Mouse (Mus musculus) gastrocnemius, postnatal 10 days (tissue): ENCODE measurements around the gene Olfr849. TPM values are rescaled to one million over a fixed set of nuclear protein-coding genes. Genes with fewer than 3 reads are reported as not detected.

Experiments
- DNase-seq: peaks from one replicate; pipeline ENCODE4 v3.0.0; 2021; ENCODE audit warnings: mixed read lengths
- long read RNA-seq, 2 experiments: library from polyadenylated mRNA; stranded (forward); transcript quantifications; one replicate each; pipeline ENCODE4 v2.0.0; 2021
- total RNA-seq, 2 experiments: library from RNA; stranded (reverse); gene quantifications; 2 replicates each; pipeline ENCODE4 v1.2.3; 2021

The Olfr849 gene
- total RNA-seq: not detected
- long read RNA-seq, experiment 1: 0 reads
- long read RNA-seq, experiment 2: 0 reads

- DNase-seq: no peak
Measured at GRCm38 (mm10) chr9:19439966-19440365, at the start of gene Olfr849. Olfr849 (plus strand) TSS chr9:19440266.

GRCm38 (mm10) chr9:19478148-19478547 lies 38.1 kb downstream of the Olfr849 start, which contains the start of gene Olfr850:
Olfr850 (minus strand) TSS chr9:19478248.
- no peak for DNase-seq

- no peak for DNase-seq
Measured at GRCm38 (mm10) chr9:19492995-19493394, 52.9 kb downstream of the Olfr849 start, which contains the start of gene Olfr851. Olfr851 (plus strand) TSS chr9:19493295.

Other genes starting within 250 kb of the Olfr849 start
- not detected for gene Olfr843, start 188.3 kb upstream of the Olfr849 start, total RNA-seq
- gene Olfr844, start 123.9 kb upstream of the Olfr849 start, total RNA-seq: not detected
- not detected for gene Olfr845, start 103.8 kb upstream of the Olfr849 start, total RNA-seq
- not detected for gene Olfr846, start 76.3 kb upstream of the Olfr849 start, total RNA-seq
- not detected for gene Olfr847, start 61.6 kb upstream of the Olfr849 start, total RNA-seq
- gene Olfr850, start 38.0 kb downstream of the Olfr849 start, total RNA-seq: not detected
- gene Olfr851, start 53.0 kb downstream of the Olfr849 start, total RNA-seq: not detected
- gene Olfr853, start 100.8 kb downstream of the Olfr849 start, total RNA-seq: not detected
- gene Olfr854, start 127.1 kb downstream of the Olfr849 start, total RNA-seq: not detected
- gene Olfr855, start 142.4 kb downstream of the Olfr849 start, total RNA-seq: not detected
- gene Zfp317, start 181.8 kb downstream of the Olfr849 start, total RNA-seq: 10 to 100 TPM; 10.8 to 13.3 TPM